Mouse (Mus musculus) cortical plate, adult 2 months (tissue): ENCODE measurements around the gene Rs1. TPM values are rescaled to one million over a fixed set of nuclear protein-coding genes. Genes with fewer than 3 reads are reported as not detected.
"Not testable (repeated sequence)": the region's sequence is repeated elsewhere in the genome, so short reads cannot be mapped to it uniquely, and the experiment has no call there.

Experiments
- H3K27ac ChIP-seq: fragments of 200-500 bp; 2 replicates; pipeline ENCODE4 v1.5.1; 2012; ENCODE audit warnings: low read length, control low read depth, inconsistent platforms; ENCODE audit not compliant: insufficient read depth
- H3K4me1 ChIP-seq: fragments of 200-500 bp; 2 replicates; pipeline ENCODE4 v1.6.1; 2011; ENCODE audit warnings: low read length; ENCODE audit not compliant: control insufficient read depth, insufficient read depth
- H3K4me3 ChIP-seq: fragments of 200-500 bp; 2 replicates; pipeline ENCODE4 v1.5.1; 2011; ENCODE audit warnings: mild to moderate bottlenecking, low read length, control low read depth; ENCODE audit not compliant: insufficient read depth
- CTCF ChIP-seq: fragments of 200-500 bp; IDR thresholded peaks from 2 replicates; pipeline ENCODE4 v1.5.1; 2011; ENCODE audit warnings: mild to moderate bottlenecking, control low read depth, low read length; ENCODE audit not compliant: insufficient read depth; ENCODE audit errors: extremely low read depth
- POLR2A ChIP-seq: fragments of 200-500 bp; IDR thresholded peaks from 2 replicates; pipeline ENCODE4 v1.6.1; 2011; ENCODE audit warnings: mild to moderate bottlenecking, low read length, control low read depth; ENCODE audit not compliant: insufficient read depth; ENCODE audit errors: extremely low read depth
- polyA plus RNA-seq: library from polyadenylated mRNA; depleted of rRNA; stranded (reverse); fragments of >200 nt; gene quantifications from 2 replicates; pipeline ENCODE4 v1.2.3, GENCODE M21; 2012; rRNA removed

The Rs1 gene
- polyA plus RNA-seq, result 0.06 TPM in 2 replicates

DNA sequence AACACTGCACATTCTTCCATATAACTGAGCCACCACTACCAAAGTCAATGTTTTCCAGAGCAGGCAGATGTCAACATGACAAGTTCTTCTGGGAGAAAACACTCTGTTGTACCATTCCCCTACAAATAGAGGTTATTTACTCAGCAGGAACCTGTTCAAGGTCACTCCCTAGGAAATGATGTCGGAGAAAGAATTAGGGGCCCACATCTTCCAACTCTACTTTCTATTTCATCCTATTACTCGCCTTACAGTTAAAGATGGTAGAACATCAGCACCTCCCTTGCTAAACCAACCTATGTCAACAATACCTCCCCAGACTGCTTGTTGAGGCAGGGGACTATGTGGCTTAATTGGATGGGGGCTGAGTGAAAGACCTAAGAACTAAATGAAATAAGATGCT, at the start of gene Rs1:
Gene Rs1, plus strand, starts transcription at position 301 of the 400 bp plus-strand sequence.
- Histone ChIP-seq H3K27ac (no peak within 1 kb of the TSS), H3K4me1 (no peaks in the 10 kb centered on the region), H3K4me3 (no peak within 1 kb of the TSS)
- TF ChIP-seq CTCF, result no peak
- no peak for TF ChIP-seq POLR2A

DNA sequence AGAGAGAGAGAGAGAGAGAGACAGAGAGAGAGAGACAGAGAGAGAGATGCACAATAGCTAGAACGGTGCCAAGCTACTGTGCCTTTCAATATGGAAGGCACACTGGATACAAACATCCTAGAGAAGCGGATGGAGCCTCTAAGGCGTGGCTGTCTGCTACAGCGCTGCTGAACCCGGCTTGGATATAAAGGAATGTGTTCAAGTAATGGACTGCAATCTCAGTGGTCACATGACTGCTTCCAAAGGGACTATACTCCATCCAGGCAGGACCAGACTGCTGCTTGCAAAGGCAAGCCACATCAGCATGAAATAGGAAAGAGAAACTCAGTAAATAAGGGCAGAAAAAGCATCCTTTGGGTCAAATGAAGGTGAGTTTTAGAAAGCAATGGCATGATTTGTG, 32.2 kb upstream of the Rs1 start, which contains the start of gene Ppef1:
Gene Ppef1, minus strand, starts transcription at position 116 of the 400 bp plus-strand sequence.
- no peak for TF ChIP-seq POLR2A
- no peak for TF ChIP-seq CTCF
- no peaks in the 10 kb centered on the region for H3K4me1 ChIP-seq
- no peak within 1 kb of the TSS for H3K4me3 ChIP-seq
- H3K27ac ChIP-seq, result no peak within 1 kb of the TSS

DNA sequence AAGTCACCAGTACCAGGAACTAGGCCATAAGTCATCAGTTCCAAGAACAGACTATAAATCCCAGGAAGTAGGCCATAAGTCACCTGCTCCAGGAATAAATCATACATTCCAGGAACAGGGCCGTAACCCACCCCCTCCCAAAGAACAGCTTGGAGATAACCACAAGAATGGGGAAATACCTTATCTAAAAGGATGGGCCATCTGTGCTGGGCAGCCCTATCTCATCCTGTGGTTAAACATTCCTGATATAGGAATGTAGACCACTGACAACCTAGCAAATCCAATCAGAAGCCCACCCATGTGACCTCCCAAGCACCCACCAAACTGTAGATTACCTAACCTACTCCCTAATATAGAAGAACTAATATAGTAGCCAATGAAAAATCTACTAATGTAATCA, 22.4 kb upstream of the Rs1 start:
- H3K4me3 ChIP-seq, result no peak overlapping the region
- H3K27ac ChIP-seq, result no peak overlapping the region
- TF ChIP-seq POLR2A (no peak), CTCF (no peak)
- H3K4me1 ChIP-seq, result no peaks in the 10 kb centered on the region

DNA sequence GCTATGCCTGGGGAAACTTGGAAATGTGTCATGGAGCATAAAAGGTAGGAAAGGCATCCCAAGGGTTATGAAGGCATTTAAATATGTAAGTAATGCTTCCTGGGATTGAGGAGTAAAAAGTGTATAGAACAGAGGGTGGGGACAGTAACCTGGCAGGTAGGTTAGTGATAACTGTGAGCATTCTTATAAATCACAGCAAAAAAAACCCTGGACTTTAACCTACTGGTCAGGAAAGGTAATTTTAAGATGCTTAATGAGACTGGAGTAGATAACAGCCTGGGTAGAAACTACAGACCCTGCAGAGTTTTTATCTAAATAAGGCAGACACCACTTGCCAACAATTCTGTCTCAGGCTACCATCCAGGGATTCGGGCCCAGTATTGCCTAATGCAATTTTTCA, 19.2 kb upstream of the Rs1 start:
- no peak overlapping the region for H3K4me3 ChIP-seq
- no peak for TF ChIP-seq POLR2A
- no peak for TF ChIP-seq CTCF
- no peaks in the 10 kb centered on the region for H3K4me1 ChIP-seq

DNA sequence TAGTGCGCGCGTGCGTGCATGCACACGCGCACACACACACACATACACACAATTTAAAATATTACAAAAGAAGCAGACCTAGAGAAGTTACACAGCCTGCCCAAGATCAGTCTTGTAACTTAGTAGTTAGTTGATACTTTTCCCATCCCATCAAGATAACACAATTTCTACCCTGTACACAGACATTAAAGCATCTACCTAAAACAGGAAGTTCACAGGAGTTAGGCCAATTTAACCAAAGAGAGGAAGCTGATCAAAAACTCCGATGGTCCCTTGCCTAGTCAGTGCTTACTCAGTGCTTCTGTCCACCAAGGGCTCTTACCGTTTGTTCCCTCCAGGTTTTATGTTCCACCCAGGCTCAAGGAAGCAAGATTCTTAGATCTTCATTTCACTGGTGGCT, 17.0 kb upstream of the Rs1 start:
- H3K4me3 ChIP-seq, result no peak overlapping the region
- no peaks in the 10 kb centered on the region for H3K4me1 ChIP-seq
- TF ChIP-seq CTCF, result no peak
- no peak for TF ChIP-seq POLR2A
- peak overlapping the region; percentile 56; the same call in 1 of the 2 replicates for H3K27ac ChIP-seq

More for the DNA sequence above, 19.2 kb upstream of the Rs1 start:
- H3K27ac ChIP-seq, result no peak overlapping the region

DNA sequence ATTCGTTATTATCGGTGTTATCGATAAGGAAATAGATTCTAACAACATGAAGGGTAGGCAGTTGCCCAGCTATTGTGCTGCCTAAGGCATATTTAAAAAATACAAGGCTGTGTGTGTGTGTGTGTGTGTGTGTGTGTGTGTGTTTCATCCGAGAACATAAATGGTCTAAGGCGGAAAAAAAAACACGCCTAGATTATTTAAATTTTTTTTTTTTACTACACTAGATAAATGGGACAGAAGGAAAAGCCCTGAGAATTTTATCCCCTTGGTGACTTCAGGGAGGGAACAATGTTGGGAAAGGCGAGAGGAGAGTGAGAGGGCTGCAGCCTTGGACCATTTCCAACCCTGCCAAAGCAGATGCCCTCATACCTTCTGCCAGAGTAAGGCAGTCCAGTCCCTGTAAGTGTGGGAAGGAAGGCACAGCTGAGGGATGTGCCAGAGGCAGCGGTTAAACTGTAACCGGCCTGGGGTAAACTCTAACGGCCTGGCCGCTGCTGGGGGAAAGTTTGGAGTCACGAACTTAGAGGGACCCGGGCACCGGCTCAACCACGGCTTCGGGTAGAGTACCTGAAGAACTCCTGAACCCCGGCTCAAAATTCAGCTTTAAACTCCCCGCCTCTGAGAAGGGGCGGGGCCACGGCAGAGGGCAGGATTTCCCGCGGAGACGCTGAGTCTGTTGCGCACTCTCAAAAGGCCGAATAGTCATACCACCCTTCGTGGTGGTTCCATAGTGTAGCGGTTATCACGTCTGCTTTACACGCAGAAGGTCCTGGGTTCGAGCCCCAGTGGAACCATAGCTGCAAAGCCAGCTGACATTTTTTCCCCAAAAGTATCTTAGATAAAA, 2.2 kb upstream of the Rs1 start:
- TF ChIP-seq POLR2A, result no peak
- TF ChIP-seq CTCF, result no peak
- Histone ChIP-seq H3K27ac (no peak overlapping the region), H3K4me1 (no peaks in the 10 kb centered on the region), H3K4me3 (peak overlapping the region; percentile 43; the same call in 1 of the 2 replicates)

DNA sequence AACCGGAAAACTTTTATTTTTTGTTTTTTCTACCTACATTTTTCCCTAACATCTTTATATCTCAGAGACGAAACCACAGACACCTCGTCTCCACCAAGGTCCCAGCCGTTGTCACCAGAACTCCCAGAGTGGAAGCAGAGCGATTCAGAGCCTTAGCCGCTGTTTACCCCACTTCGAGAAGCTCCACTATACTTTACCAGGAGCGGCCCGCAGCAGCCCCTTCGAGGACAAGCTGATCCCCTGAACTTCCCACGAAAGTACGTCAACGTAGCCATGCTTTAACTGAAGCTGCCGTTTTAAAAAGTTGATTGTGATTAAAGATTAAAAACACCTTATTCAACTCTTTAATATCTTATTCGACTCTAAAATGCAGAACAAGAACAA, 1.6 kb upstream of the Rs1 start:
- Histone ChIP-seq H3K4me3 (peak overlapping the region; percentile 43), H3K27ac (no peak overlapping the region), H3K4me1 (no peaks in the 10 kb centered on the region)
- no peak for TF ChIP-seq POLR2A
- no peak for TF ChIP-seq CTCF

DNA sequence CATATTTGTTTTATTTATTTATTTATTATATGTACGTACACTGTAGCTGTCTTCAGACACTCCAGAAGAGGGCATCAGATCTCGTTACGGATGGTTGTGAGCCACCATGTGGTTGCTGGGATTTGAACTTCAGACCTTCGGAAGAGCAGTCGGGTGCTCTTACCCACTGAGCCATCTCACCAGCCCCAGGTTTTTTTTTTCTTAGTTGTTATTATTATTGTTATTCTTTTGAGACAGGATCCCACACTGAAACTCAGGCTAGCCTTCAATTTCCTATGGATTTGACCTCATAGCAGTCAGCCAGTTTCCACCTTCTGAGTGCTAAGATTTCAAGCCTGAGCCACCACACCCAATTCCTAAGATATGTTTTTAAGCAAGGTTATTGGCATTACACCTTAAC, 1.8 kb downstream of the Rs1 start:
- not testable (repeated sequence) for H3K4me3 ChIP-seq, H3K27ac ChIP-seq, H3K4me1 ChIP-seq

DNA sequence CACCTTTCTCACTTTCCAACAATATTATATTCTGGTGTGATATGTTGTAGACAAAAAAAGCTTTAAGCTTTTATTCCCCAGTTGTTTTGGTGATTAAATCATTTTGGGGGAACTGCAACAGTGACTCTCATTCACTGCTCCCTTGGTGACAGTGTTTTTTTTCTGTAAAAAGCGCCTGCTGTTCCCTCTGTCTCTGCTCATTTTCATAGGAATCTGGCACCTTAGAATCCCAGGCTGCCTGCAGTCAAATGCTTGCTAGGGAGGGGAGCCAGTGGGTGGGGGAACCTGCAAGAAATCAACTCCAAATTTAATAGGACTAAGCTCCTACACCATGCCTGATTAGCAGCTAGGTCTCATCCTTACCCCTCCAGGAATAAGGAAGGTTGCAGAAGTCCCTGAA, 5.2 kb downstream of the Rs1 start:
- H3K4me3 ChIP-seq, result no peak overlapping the region
- H3K4me1 ChIP-seq, result no peaks in the 10 kb centered on the region; the same call in 1 of the 2 replicates
- TF ChIP-seq CTCF (no peak), POLR2A (no peak)
- H3K27ac ChIP-seq, result peak overlapping the region; percentile 56; the same call in 1 of the 2 replicates

DNA sequence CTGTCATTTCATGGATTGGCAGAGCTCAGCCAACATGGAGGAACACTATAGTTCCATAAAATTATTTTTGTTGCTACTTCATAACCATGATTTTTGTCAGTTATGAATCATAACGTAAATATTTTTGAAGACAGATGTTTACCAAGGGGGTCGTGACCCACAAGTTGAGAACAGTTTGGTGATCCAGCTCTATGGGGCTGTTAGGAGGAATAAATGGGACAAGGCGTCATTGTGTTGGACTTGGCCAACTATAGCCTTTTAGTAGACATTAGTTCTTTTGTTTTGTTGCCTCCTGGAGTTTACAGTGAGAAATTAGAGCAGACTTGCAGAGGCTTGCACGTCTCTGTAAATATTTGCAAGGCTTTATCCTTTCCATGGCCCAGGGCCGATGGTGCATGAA, 14.5 kb downstream of the Rs1 start:
- no peak for TF ChIP-seq POLR2A
- no peak for TF ChIP-seq CTCF
- H3K4me3 ChIP-seq, result no peak overlapping the region
- H3K4me1 ChIP-seq, result no peaks in the 10 kb centered on the region
- H3K27ac ChIP-seq, result no peak overlapping the region

DNA sequence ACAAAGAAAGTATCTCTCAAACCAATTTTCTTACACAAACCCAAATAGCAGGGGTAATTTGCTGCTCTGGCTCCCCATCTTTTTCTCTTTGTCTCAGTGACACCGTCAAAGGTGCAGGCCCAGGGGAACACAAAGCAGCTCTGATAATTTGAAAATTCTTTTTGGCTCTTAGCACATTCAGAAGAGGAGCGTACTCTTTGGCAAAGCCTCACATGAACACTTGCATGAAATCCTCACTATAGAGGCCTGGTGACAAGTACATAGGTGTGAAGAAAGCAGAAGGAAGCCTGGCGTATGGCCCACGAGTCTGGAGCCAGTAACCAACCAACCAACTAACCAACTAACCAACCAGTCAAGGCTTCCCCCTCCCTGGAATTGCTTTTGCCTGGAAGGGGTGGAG, 27.1 kb downstream of the Rs1 start:
- no peaks in the 10 kb centered on the region; the same call in 1 of the 2 replicates for H3K4me1 ChIP-seq
- TF ChIP-seq POLR2A (no peak), CTCF (no peak)
- H3K4me3 ChIP-seq, result no peak overlapping the region
- no peak overlapping the region; the same call in 1 of the 2 replicates for H3K27ac ChIP-seq
